Mouse (Mus musculus) thymus, adult 2 months (tissue): ENCODE results near the gene Lpin2.

ENCODE experiments used
- CTCF ChIP-seq: fragments of 200-500 bp; IDR thresholded peaks from 2 replicates; pipeline ENCODE4 v1.5.1; 2012; ENCODE audit warnings: mild to moderate bottlenecking, control low read depth, low read length, moderate library complexity, borderline replicate concordance; ENCODE audit not compliant: control insufficient read depth, poor library complexity, insufficient read depth; ENCODE audit errors: extremely low read depth
- POLR2A ChIP-seq: fragments of 200-500 bp; IDR thresholded peaks from 2 replicates; pipeline ENCODE4 v1.6.1; 2012; ENCODE audit warnings: mild to moderate bottlenecking, low read length, control low read depth, moderate library complexity; ENCODE audit not compliant: control insufficient read depth, poor library complexity, insufficient read depth; ENCODE audit errors: extremely low read depth

- TF ChIP-seq CTCF (no peak), POLR2A (no peak)
Measured at GRCm38 (mm10) chr17:71283237-71283636, 100.9 kb downstream of the Lpin2 start.
